Mouse (Mus musculus): ENCODE data around the gene Gm49403.
"Not testable (repeated sequence)": the region's sequence is repeated elsewhere in the genome, so short reads cannot be mapped to it uniquely, and the experiment has no call there.

Gm49403 gene

GRCm38 (mm10) chr19:8886916-8887584 is 3.3 kb downstream of the Gm49403 start:
- TF ChIP-seq POU5F1 (IDR thresholded peaks at IDR 0.05; ENCODE audit: borderline replicate concordance, low read length) (no peak), NANOG (IDR thresholded peaks at IDR 0.05; ENCODE audit: borderline replicate concordance, low read length) (no peak), CTCF (conservative IDR thresholded peaks at IDR 0.05; ENCODE audit: low read length) (no peak)
- H3K4me3 ChIP-seq (replicated peaks; ENCODE audit: low read length) = peak overlapping the region; percentile 90

GRCm38 (mm10) chr19:8887585-8888463 is 4.1 kb downstream of the Gm49403 start:
- no peak for TF ChIP-seq POU5F1 (IDR thresholded peaks at IDR 0.05; ENCODE audit: borderline replicate concordance, low read length)
- TF ChIP-seq CTCF (conservative IDR thresholded peaks at IDR 0.05; ENCODE audit: low read length) = no peak
- no peak for TF ChIP-seq NANOG (IDR thresholded peaks at IDR 0.05; ENCODE audit: borderline replicate concordance, low read length)
- peaks cover 41% of the 10 kb centered on the region for H3K36me3 ChIP-seq (ENCODE audit: insufficient read depth, low read length)

More at GRCm38 (mm10) chr19:8886916-8887584, 3.3 kb downstream of the Gm49403 start:
- Histone ChIP-seq H3K36me3 (ENCODE audit: insufficient read depth, low read length) (peaks cover 38% of the 10 kb centered on the region), H3K27me3 (ENCODE audit: insufficient read depth, low read length) (no peaks in the 10 kb centered on the region), H3K4me1 (replicated peaks; ENCODE audit: low read depth, low read length) (peaks cover 52% of the 10 kb centered on the region), H3K9me3 (ENCODE audit: low read length) (no peaks in the 10 kb centered on the region)

GRCm38 (mm10) chr19:8888511-8889385 is 5.0 kb downstream of the Gm49403 start, which contains the start of the genes 1810009A15Rik and Gm49416:
TSS of gene 1810009A15Rik (plus strand) at chr19:8888853.
TSS of gene Gm49416 (plus strand) at chr19:8888926.
- TF ChIP-seq NANOG (IDR thresholded peaks at IDR 0.05; ENCODE audit: borderline replicate concordance, low read length) = no peak
- no peak for TF ChIP-seq CTCF (conservative IDR thresholded peaks at IDR 0.05; ENCODE audit: low read length)
- peaks cover 41% of the 10 kb centered on the region for H3K36me3 ChIP-seq (ENCODE audit: insufficient read depth, low read length)
- H3K27me3 ChIP-seq (ENCODE audit: insufficient read depth, low read length) = no peaks in the 10 kb centered on the region
- H3K4me3 ChIP-seq (replicated peaks; ENCODE audit: low read length) = peak within 1 kb of the TSS; percentile 90
- H3K4me1 ChIP-seq (replicated peaks; ENCODE audit: low read depth, low read length) = peaks cover 57% of the 10 kb centered on the region
- no peaks in the 10 kb centered on the region for H3K9me3 ChIP-seq (ENCODE audit: low read length)

More at GRCm38 (mm10) chr19:8887585-8888463, 4.1 kb downstream of the Gm49403 start:
- H3K27me3 ChIP-seq (ENCODE audit: insufficient read depth, low read length) = no peaks in the 10 kb centered on the region
- H3K4me3 ChIP-seq (replicated peaks; ENCODE audit: low read length) = peak overlapping the region; percentile 90
- peaks cover 56% of the 10 kb centered on the region for H3K4me1 ChIP-seq (replicated peaks; ENCODE audit: low read depth, low read length)
- H3K9me3 ChIP-seq (ENCODE audit: low read length) = no peaks in the 10 kb centered on the region

GRCm38 (mm10) chr19:8892829-8893766 is 9.4 kb downstream of the Gm49403 start, which contains the start of gene Ints5:
TSS of gene Ints5 (plus strand) at chr19:8893005.
- Histone ChIP-seq H3K4me1 (replicated peaks; ENCODE audit: low read depth, low read length) (peaks cover 69% of the 10 kb centered on the region), H3K4me3 (replicated peaks; ENCODE audit: low read length) (peak within 1 kb of the TSS; percentile 99), H3K36me3 (ENCODE audit: insufficient read depth, low read length) (peaks cover 62% of the 10 kb centered on the region)

GRCm38 (mm10) chr19:8895397-8895960 is 11.7 kb downstream of the Gm49403 start:
- H3K9me3 ChIP-seq (ENCODE audit: low read length) = no peaks in the 10 kb centered on the region
- H3K4me3 ChIP-seq (replicated peaks; ENCODE audit: low read length) = peak overlapping the region; percentile 100
- peaks cover 78% of the 10 kb centered on the region for H3K4me1 ChIP-seq (replicated peaks; ENCODE audit: low read depth, low read length)
- H3K27me3 ChIP-seq (ENCODE audit: insufficient read depth, low read length) = no peaks in the 10 kb centered on the region
- H3K36me3 ChIP-seq (ENCODE audit: insufficient read depth, low read length) = peaks cover 66% of the 10 kb centered on the region
- TF ChIP-seq POU5F1 (IDR thresholded peaks at IDR 0.05; ENCODE audit: borderline replicate concordance, low read length) = no peak
- no peak for TF ChIP-seq CTCF (conservative IDR thresholded peaks at IDR 0.05; ENCODE audit: low read length)
- no peak for TF ChIP-seq NANOG (IDR thresholded peaks at IDR 0.05; ENCODE audit: borderline replicate concordance, low read length)

More at GRCm38 (mm10) chr19:8892829-8893766, 9.4 kb downstream of the Gm49403 start, which contains the start of gene Ints5:
- TF ChIP-seq NANOG (IDR thresholded peaks at IDR 0.05; ENCODE audit: borderline replicate concordance, low read length) = no peak
- TF ChIP-seq POU5F1 (IDR thresholded peaks at IDR 0.05; ENCODE audit: borderline replicate concordance, low read length) = no peak
- no peak for TF ChIP-seq CTCF (conservative IDR thresholded peaks at IDR 0.05; ENCODE audit: low read length)
- no peaks in the 10 kb centered on the region for H3K27me3 ChIP-seq (ENCODE audit: insufficient read depth, low read length)
- no peaks in the 10 kb centered on the region for H3K9me3 ChIP-seq (ENCODE audit: low read length)

GRCm38 (mm10) chr19:8896231-8896630 is 12.5 kb downstream of the Gm49403 start:
- not testable (repeated sequence) for H3K27me3 ChIP-seq (ENCODE audit: insufficient read depth, low read length); H3K9me3 ChIP-seq (ENCODE audit: low read length)
- Histone ChIP-seq H3K36me3 (ENCODE audit: insufficient read depth, low read length) (peaks cover 66% of the 10 kb centered on the region), H3K4me1 (replicated peaks; ENCODE audit: low read depth, low read length) (peaks cover 75% of the 10 kb centered on the region), H3K4me3 (replicated peaks; ENCODE audit: low read length) (peak overlapping the region; percentile 100)

GRCm38 (mm10) chr19:8897211-8897864 is 13.6 kb downstream of the Gm49403 start:
- peaks cover 66% of the 10 kb centered on the region for H3K36me3 ChIP-seq (ENCODE audit: insufficient read depth, low read length)
- peaks cover 68% of the 10 kb centered on the region for H3K4me1 ChIP-seq (replicated peaks; ENCODE audit: low read depth, low read length)
- H3K4me3 ChIP-seq (replicated peaks; ENCODE audit: low read length) = peak overlapping the region; percentile 100
- H3K27me3 ChIP-seq (ENCODE audit: insufficient read depth, low read length); H3K9me3 ChIP-seq (ENCODE audit: low read length): not testable (repeated sequence)
